Mouse (Mus musculus) heart, embryonic 11.5 days (tissue): ENCODE measurements around the gene Pianp. TPM values are rescaled to one million over a fixed set of nuclear protein-coding genes. Genes with fewer than 3 reads are reported as not detected.
"Not testable (repeated sequence)": the region's sequence is repeated elsewhere in the genome, so short reads cannot be mapped to it uniquely, and the experiment has no call there.

Experiments used
- ATAC-seq: fragments of 200-750 bp; cut with Nextera tagmentation; replicated peaks from 2 replicates; pipeline ENCODE4 v1.8.0; 2017; ENCODE audit warnings: moderate library complexity; ENCODE audit not compliant: insufficient number of reproducible peaks, low FRiP score, low TSS enrichment
- H3K27ac ChIP-seq: fragments of 300-500 bp; sonication (generic); 2 replicates; pipeline ENCODE4 v1.5.1; 2014; ENCODE audit warnings: mild to moderate bottlenecking, low read depth, low read length
- H3K27me3 ChIP-seq: fragments of 300-500 bp; sonication (generic); 2 replicates; pipeline ENCODE4 v1.6.1; 2014; ENCODE audit warnings: mild to moderate bottlenecking, low read length, mixed read lengths; ENCODE audit not compliant: control insufficient read depth, insufficient read depth
- H3K36me3 ChIP-seq: fragments of 300-500 bp; sonication (generic); 2 replicates; pipeline ENCODE4 v1.6.1; 2014; ENCODE audit warnings: mild to moderate bottlenecking, low read length, moderate library complexity, mixed read lengths; ENCODE audit not compliant: control insufficient read depth, insufficient read depth
- H3K4me1 ChIP-seq: fragments of 300-500 bp; sonication (generic); 2 replicates; pipeline ENCODE4 v1.6.1; 2014; ENCODE audit warnings: low read length; ENCODE audit not compliant: control insufficient read depth, insufficient read depth
- H3K4me2 ChIP-seq: fragments of 300-500 bp; sonication (generic); 2 replicates; pipeline ENCODE4 v1.6.1; 2014; ENCODE audit warnings: mild to moderate bottlenecking, moderate library complexity
- H3K4me3 ChIP-seq: fragments of 300-500 bp; sonication (generic); 2 replicates; pipeline ENCODE4 v1.5.1; 2014; ENCODE audit warnings: low read depth, low read length
- H3K9ac ChIP-seq: fragments of 300-500 bp; sonication (generic); 2 replicates; pipeline ENCODE4 v1.6.1; 2014; ENCODE audit warnings: mild to moderate bottlenecking, low read depth, low read length, moderate library complexity
- H3K9me3 ChIP-seq: fragments of 300-500 bp; sonication (generic); replicated peaks from 2 replicates; pipeline ENCODE4 v1.6.1; 2016; ENCODE audit warnings: low read length; ENCODE audit not compliant: control insufficient read depth
- WGBS: fragments of 180-500 bp; shearing (Covaris S2); extraction: QIAGEN DNeasy Blood & Tissue Kit; methylation state at CpG from one replicate; pipeline ENCODE4 v1.1.7; 2014; ENCODE audit not compliant: insufficient replicate concordance; 5-methylcytosine and 5-hydroxymethylcytosine counted together
- polyA plus RNA-seq: library from polyadenylated mRNA; unstranded; fragments of >200 nt; fragmentation: Nextera tagmentation; extraction: Ambion mirVana; gene quantifications from 2 replicates; pipeline ENCODE4 v1.2.1, GENCODE M21; 2014

Pianp gene
- polyA plus RNA-seq, 1 experiment from 2014 or later = not detected

- 1% methylated on average over 50 of the region's 78 CpGs for WGBS
- H3K9ac ChIP-seq = peak overlapping the region; percentile 90
- H3K4me3 ChIP-seq = peak overlapping the region; percentile 82
- ATAC-seq = peak; percentile 84
- peak overlapping the region; percentile 99 for H3K27ac ChIP-seq
- peaks cover 14% of the 10 kb centered on the region for H3K4me1 ChIP-seq
- H3K4me2 ChIP-seq = peak overlapping the region; percentile 90
- H3K9me3 ChIP-seq = no peaks in the 10 kb centered on the region
- peaks cover 9% of the 10 kb centered on the region; the same call in 1 of the 2 replicates for H3K36me3 ChIP-seq
- no peaks in the 10 kb centered on the region for H3K27me3 ChIP-seq
These were observed 12.9 kb downstream of the Pianp start for GRCm38 (mm10) chr6:125009181-125010073.

- no peak overlapping the region for H3K27ac ChIP-seq
- WGBS = 90% methylated on average over 3 of the region's 3 CpGs
- H3K27me3 ChIP-seq = no peaks in the 10 kb centered on the region
- no peak overlapping the region for H3K9ac ChIP-seq
- no peaks in the 10 kb centered on the region for H3K4me1 ChIP-seq
- H3K4me3 ChIP-seq = no peak overlapping the region
- 0 out of 2 replicates have a peak, but pooled peaks have one; percentile 46 for ATAC-seq
- H3K9me3 ChIP-seq = no peaks in the 10 kb centered on the region
- H3K36me3 ChIP-seq = peaks cover 21% of the 10 kb centered on the region
- H3K4me2 ChIP-seq = no peak overlapping the region
These were observed 21.2 kb downstream of the Pianp start for GRCm38 (mm10) chr6:125017682-125018081.

- H3K36me3 ChIP-seq = peaks cover 31% of the 10 kb centered on the region
- H3K9me3 ChIP-seq, H3K4me2 ChIP-seq, H3K27ac ChIP-seq, ATAC-seq, H3K4me3 ChIP-seq, H3K9ac ChIP-seq, H3K4me1 ChIP-seq, H3K27me3 ChIP-seq: not testable (repeated sequence)
- 37% methylated on average over 7 of the region's 9 CpGs for WGBS
These were observed 34.0 kb downstream of the Pianp start for GRCm38 (mm10) chr6:125030532-125030931.

DNA sequence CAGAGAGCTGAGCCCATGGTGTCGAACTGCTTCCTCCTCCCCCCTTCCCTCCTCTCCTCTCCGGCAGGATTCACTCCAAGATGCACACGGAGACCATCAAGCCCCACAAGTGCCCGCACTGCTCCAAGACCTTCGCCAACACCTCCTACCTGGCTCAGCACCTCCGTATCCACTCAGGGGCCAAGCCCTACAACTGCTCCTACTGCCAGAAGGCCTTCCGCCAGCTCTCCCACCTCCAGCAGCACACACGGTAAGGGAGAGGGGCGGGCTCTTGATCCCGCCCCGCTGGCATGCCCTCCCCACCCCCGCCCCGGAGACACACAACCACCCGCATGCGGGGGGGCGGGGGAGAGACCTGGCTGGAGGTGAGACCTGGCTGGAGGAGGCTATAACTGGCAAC, 35.1 kb downstream of the Pianp start:
- ATAC-seq = no peak; the same call in 1 of the 2 replicates
- Histone ChIP-seq H3K9me3 (no peaks in the 10 kb centered on the region), H3K27ac (no peak overlapping the region), H3K9ac (no peak overlapping the region), H3K27me3 (no peaks in the 10 kb centered on the region), H3K36me3 (peaks cover 34% of the 10 kb centered on the region), H3K4me3 (no peak overlapping the region), H3K4me2 (no peak overlapping the region), H3K4me1 (no peaks in the 10 kb centered on the region)
- WGBS = 89% methylated on average over 16 of the region's 16 CpGs

DNA sequence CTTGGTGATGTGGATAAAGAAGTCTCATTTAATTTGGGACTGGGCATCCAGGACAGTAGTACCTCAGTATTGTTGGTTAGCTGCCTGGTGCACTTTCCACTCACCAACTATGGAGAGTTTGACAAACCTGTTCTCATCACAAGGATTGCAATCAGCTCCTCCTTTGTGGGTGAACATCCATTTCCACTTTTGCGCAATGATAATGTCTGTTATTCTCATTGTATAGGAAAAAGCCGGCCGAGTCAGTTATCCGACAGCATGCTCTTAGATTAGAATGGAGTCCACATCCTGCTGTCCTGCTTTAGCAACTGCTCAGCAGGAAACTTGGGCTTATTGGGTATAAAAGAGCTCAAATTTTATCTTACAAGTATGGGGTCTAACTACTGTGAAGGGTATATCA, 42.2 kb downstream of the Pianp start:
- Histone ChIP-seq H3K27me3 (no peaks in the 10 kb centered on the region), H3K9ac (peak overlapping the region; percentile 58; the same call in 1 of the 2 replicates), H3K9me3 (no peaks in the 10 kb centered on the region), H3K27ac (peak overlapping the region; percentile 54), H3K36me3 (peaks cover 20% of the 10 kb centered on the region), H3K4me3 (peak overlapping the region; percentile 80; the same call in 1 of the 2 replicates), H3K4me2 (peak overlapping the region; percentile 68), H3K4me1 (no peaks in the 10 kb centered on the region)
- 82% methylated on average over 4 of the region's 4 CpGs for WGBS
- ATAC-seq = no peak

- no peak for ATAC-seq
- Histone ChIP-seq H3K4me2 (peak overlapping the region; percentile 68), H3K27me3 (no peaks in the 10 kb centered on the region), H3K9me3 (no peaks in the 10 kb centered on the region), H3K4me3 (peak overlapping the region; percentile 80), H3K36me3 (peaks cover 17% of the 10 kb centered on the region), H3K27ac (peak overlapping the region; percentile 54), H3K9ac (peak overlapping the region; percentile 58), H3K4me1 (no peaks in the 10 kb centered on the region)
- WGBS = 5% methylated on average over 8 of the region's 8 CpGs
These were observed 42.6 kb downstream of the Pianp start for GRCm38 (mm10) chr6:125039131-125039530.

GRCm38 (mm10) chr6:125039533-125040153, 43.1 kb downstream of the Pianp start, which contains the start of gene Ing4:
TSS of gene Ing4 (plus strand) at chr6:125039760.
- under 1% methylated on average over 26 of the region's 26 CpGs for WGBS
- H3K9me3 ChIP-seq = no peaks in the 10 kb centered on the region
- peak; percentile 93 for ATAC-seq
- H3K27me3 ChIP-seq = no peaks in the 10 kb centered on the region
- H3K4me3 ChIP-seq = peak within 1 kb of the TSS; percentile 80
- peak within 1 kb of the TSS; percentile 80 for H3K4me2 ChIP-seq
- peak within 1 kb of the TSS; percentile 68 for H3K27ac ChIP-seq
- H3K4me1 ChIP-seq = no peaks in the 10 kb centered on the region
- peaks cover 16% of the 10 kb centered on the region for H3K36me3 ChIP-seq
- peak within 1 kb of the TSS; percentile 83 for H3K9ac ChIP-seq

DNA sequence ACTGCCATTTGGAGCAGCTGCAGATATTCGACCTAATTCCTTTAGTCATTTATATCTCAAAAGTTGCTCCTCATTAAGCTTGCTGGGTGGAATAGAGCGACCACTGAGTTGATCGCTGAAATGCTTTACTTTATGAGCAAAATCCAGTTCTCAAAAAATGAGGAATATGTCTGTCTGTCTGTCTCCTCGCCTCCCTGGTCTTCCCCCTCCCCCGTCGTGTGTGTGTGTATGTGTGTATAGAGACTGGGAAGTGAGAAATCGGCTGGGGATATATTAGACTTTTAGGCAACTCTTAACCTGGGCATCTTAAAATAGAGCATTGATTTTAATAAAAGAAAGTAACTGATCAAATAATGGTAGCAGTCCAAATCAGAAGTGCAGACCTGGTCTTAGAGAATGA, 43.7 kb downstream of the Pianp start:
- Histone ChIP-seq H3K4me2 (peak overlapping the region; percentile 80), H3K27ac (peak overlapping the region; percentile 68; the same call in 1 of the 2 replicates), H3K9ac (peak overlapping the region; percentile 83), H3K36me3 (peaks cover 12% of the 10 kb centered on the region), H3K9me3 (no peaks in the 10 kb centered on the region), H3K27me3 (no peaks in the 10 kb centered on the region), H3K4me3 (peak overlapping the region; percentile 80), H3K4me1 (no peaks in the 10 kb centered on the region)
- no peak for ATAC-seq
- WGBS = 22% methylated on average over 7 of the region's 7 CpGs
